8 mouse cellular contexts compared by ENCODE assay signal in the genomic region with DNA sequence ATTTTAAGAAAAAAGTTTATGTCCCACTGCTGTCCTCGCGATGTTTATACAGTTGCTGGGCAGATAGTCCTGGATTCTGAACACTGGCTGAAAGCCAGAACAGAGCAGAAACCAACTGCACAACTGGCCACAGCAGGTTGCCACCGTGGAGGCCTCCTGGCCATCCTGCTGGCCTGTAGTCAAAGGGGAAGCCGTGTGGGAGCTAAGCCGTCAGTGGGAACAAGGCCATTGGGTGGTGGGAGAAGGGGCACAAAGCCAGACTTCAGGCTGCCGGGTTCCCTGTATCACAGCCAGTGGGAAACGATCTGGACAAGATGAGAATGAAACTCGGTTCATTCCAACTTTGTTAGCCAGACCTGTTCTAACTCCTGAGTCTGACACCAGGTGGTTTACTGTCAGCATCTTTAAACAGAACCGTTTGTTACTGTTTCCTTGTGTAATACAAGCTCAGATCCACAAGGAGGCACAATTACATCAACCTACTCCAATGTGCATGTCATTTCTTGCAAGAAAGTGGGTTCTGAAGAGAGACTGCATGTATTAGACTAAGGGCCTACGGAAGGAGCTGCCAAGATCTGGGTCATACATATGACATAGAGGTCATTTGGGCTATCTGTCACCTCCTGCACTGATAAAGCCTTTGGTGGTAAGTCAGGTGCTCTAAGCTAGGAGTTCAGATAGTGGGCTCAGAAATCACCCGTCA. TPM values are rescaled to one million over a fixed set of nuclear protein-coding genes. Genes with fewer than 3 reads are reported as not detected.
DNase-seq lines count a peak whose midpoint lies in the region; ATAC-seq and TF ChIP-seq lines count a peak whose summit lies in the region.

No protein-coding gene starts in this region.

- ATAC-seq in embryonic facial prominence, embryonic 11.5 days (replicated peaks; ENCODE audit: insufficient number of reproducible peaks, low FRiP score, low TSS enrichment, low read depth), result no peak
- peak; percentile 42; the same call in 1 of the 2 replicates for ATAC-seq in lung, embryonic 15.5 days (ENCODE audit: borderline replicate concordance, extremely low read depth, low FRiP score, low TSS enrichment)
- ATAC-seq in forebrain, postnatal 0 days, result peak; percentile 77
- peak; percentile 88 for ATAC-seq in megakaryocyte progenitor cell, adult 5-6 weeks (replicated peaks; ENCODE audit: poor library complexity)

- H3K36me3 ChIP-seq in embryonic facial prominence, embryonic 11.5 days (replicated peaks; ENCODE audit: control insufficient read depth, insufficient read depth, low read depth, low read length), result no peaks in the 10 kb centered on the region
- H3K36me3 ChIP-seq in embryonic facial prominence, embryonic 10.5 days (replicated peaks), result no peaks in the 10 kb centered on the region
- no peaks in the 10 kb centered on the region for H3K36me3 ChIP-seq in lung, embryonic 15.5 days
- no peaks in the 10 kb centered on the region for H3K36me3 ChIP-seq in forebrain, postnatal 0 days (ENCODE audit: insufficient read depth)

- no peaks in the 10 kb centered on the region for H3K9me3 ChIP-seq in embryonic facial prominence, embryonic 11.5 days (replicated peaks; ENCODE audit: control insufficient read depth, low read length)
- H3K9me3 ChIP-seq in embryonic facial prominence, embryonic 10.5 days, result no peaks in the 10 kb centered on the region
- no peaks in the 10 kb centered on the region for H3K9me3 ChIP-seq in lung, embryonic 15.5 days
- H3K9me3 ChIP-seq in forebrain, postnatal 0 days (ENCODE audit: low read length), result no peaks in the 10 kb centered on the region

- no peaks in the 10 kb centered on the region for H3K27me3 ChIP-seq in embryonic facial prominence, embryonic 11.5 days (ENCODE audit: control insufficient read depth, insufficient read depth, low read length)
- H3K27me3 ChIP-seq in embryonic facial prominence, embryonic 10.5 days (replicated peaks; ENCODE audit: low read depth, poor library complexity, severe bottlenecking), result 0 out of 2 replicates have a peak, but pooled peaks cover 3% of the 10 kb centered on the region
- H3K27me3 ChIP-seq in lung, embryonic 15.5 days, result no peaks in the 10 kb centered on the region
- H3K27me3 ChIP-seq in forebrain, postnatal 0 days (ENCODE audit: insufficient read depth, low read length), result no peaks in the 10 kb centered on the region

- DNase-seq in embryonic facial prominence, embryonic 11.5 days (ENCODE audit: low spot score), result peak; percentile 56
- no peak for DNase-seq in embryonic facial prominence, embryonic 10.5 days (ENCODE audit: low spot score)
- no peak for DNase-seq in lung, postnatal 14 days
- peak; percentile 61 for DNase-seq in forebrain, postnatal 0 days
- no peak for DNase-seq in gastrocnemius, postnatal 10 days
- DNase-seq in natural killer cell, adult 2 months (ENCODE audit: low spot score in 2 of 2), result no peak

- no peak overlapping the region for H3K27ac ChIP-seq in embryonic facial prominence, embryonic 11.5 days (replicated peaks; ENCODE audit: low read depth, low read length)
- no peak overlapping the region for H3K27ac ChIP-seq in embryonic facial prominence, embryonic 10.5 days (replicated peaks)
- no peak overlapping the region for H3K27ac ChIP-seq in lung, embryonic 15.5 days
- H3K27ac ChIP-seq in forebrain, postnatal 0 days (ENCODE audit: low read depth, low read length), result no peak overlapping the region

- no peak overlapping the region for H3K4me2 ChIP-seq in embryonic facial prominence, embryonic 11.5 days (ENCODE audit: low read depth, low read length)
- H3K4me2 ChIP-seq in lung, embryonic 15.5 days, result peak overlapping the region; percentile 28
- peak overlapping the region; percentile 20; the same call in 1 of the 2 replicates for H3K4me2 ChIP-seq in forebrain, postnatal 0 days (ENCODE audit: low read depth)

- H3K4me3 ChIP-seq in embryonic facial prominence, embryonic 11.5 days (ENCODE audit: low read depth, low read length), result no peak overlapping the region
- no peak overlapping the region for H3K4me3 ChIP-seq in embryonic facial prominence, embryonic 10.5 days
- no peak overlapping the region for H3K4me3 ChIP-seq in lung, embryonic 15.5 days
- H3K4me3 ChIP-seq in forebrain, postnatal 0 days (ENCODE audit: low read depth, low read length), result no peak overlapping the region

- no peaks in the 10 kb centered on the region for H3K4me1 ChIP-seq in embryonic facial prominence, embryonic 11.5 days (ENCODE audit: control insufficient read depth, insufficient read depth, low read length)
- 0 out of 2 replicates have a peak, but pooled peaks cover 2% of the 10 kb centered on the region for H3K4me1 ChIP-seq in embryonic facial prominence, embryonic 10.5 days
- H3K4me1 ChIP-seq in lung, embryonic 15.5 days, result peaks cover 4% of the 10 kb centered on the region; the same call in 1 of the 2 replicates
- no peaks in the 10 kb centered on the region for H3K4me1 ChIP-seq in forebrain, postnatal 0 days (ENCODE audit: insufficient read depth)

- H3K9ac ChIP-seq in embryonic facial prominence, embryonic 11.5 days (replicated peaks; ENCODE audit: low read length), result no peak overlapping the region
- no peak overlapping the region for H3K9ac ChIP-seq in lung, embryonic 15.5 days
- H3K9ac ChIP-seq in forebrain, postnatal 0 days, result no peak overlapping the region

- WGBS in embryonic facial prominence, embryonic 11.5 days, result 55% methylated on average over 11 of the region's 11 CpGs
- 58% methylated on average over 11 of the region's 11 CpGs for WGBS in embryonic facial prominence, embryonic 10.5 days
- 44% methylated on average over 11 of the region's 11 CpGs for whole genome bisulfite sequencing in lung, embryonic 15.5 days
- 41% methylated on average over 11 of the region's 11 CpGs for WGBS in forebrain, postnatal 0 days

- TF ChIP-seq CTCF in forebrain, postnatal 0 days (IDR thresholded peaks at IDR 0.05; ENCODE audit: low read depth), result peak; percentile 80

RNA-seq across cellular contexts. Expression of a gene that starts 19.7 kb away (rescaled TPM):
- polyA plus RNA-seq in embryonic facial prominence, embryonic 11.5 days (2014; fragmentation: Nextera tagmentation; extraction: Ambion mirVana), result 1.5 and 2.1 TPM in 2 replicates
- polyA plus RNA-seq in embryonic facial prominence, embryonic 10.5 days (2016; fragmentation: Nextera tagmentation; extraction: Ambion mirVana), result 0.87 and 1.3 TPM in 2 replicates
- polyA plus RNA-seq in lung, embryonic 15.5 days (2015; fragmentation: Nextera tagmentation; extraction: Ambion mirVana), result 0.25 and 0.54 TPM in 2 replicates
- 5.8 and 6.9 TPM in 2 replicates for total RNA-seq in forebrain, postnatal 0 days (2014; rRNA removed)
- polyA plus RNA-seq in forebrain, postnatal 0 days (2015; fragmentation: Nextera tagmentation; extraction: Ambion mirVana), result 2.4 and 2.5 TPM in 2 replicates
- 0.56 and 2.7 TPM in 2 replicates for total RNA-seq in megakaryocyte progenitor cell, adult 5-6 weeks (2015)
- 0.42 and 1.1 TPM in 2 replicates for total RNA-seq in megakaryocyte progenitor cell, adult 5-6 weeks (2017)
- under 1 TPM in 1 of 2 experiments, not detected in 1; 0.16 TPM for total RNA-seq in gastrocnemius, postnatal 10 days (2021)

RNA-seq across cellular contexts. Expression of a gene that starts 52.5 kb away (rescaled TPM):
- 79.0 and 110 TPM in 2 replicates for polyA plus RNA-seq in embryonic facial prominence, embryonic 11.5 days (2014; fragmentation: Nextera tagmentation; extraction: Ambion mirVana)
- 77.7 and 80.8 TPM in 2 replicates for polyA plus RNA-seq in embryonic facial prominence, embryonic 10.5 days (2016; fragmentation: Nextera tagmentation; extraction: Ambion mirVana)
- polyA plus RNA-seq in lung, embryonic 15.5 days (2015; fragmentation: Nextera tagmentation; extraction: Ambion mirVana), result 10.5 and 16.5 TPM in 2 replicates
- 1,286 and 1,411 TPM in 2 replicates for total RNA-seq in forebrain, postnatal 0 days (2014; rRNA removed)
- 2,997 and 3,605 TPM in 2 replicates for polyA plus RNA-seq in forebrain, postnatal 0 days (2015; fragmentation: Nextera tagmentation; extraction: Ambion mirVana)
- total RNA-seq in megakaryocyte progenitor cell, adult 5-6 weeks (2015), result 0.02 TPM in 1 of 2 replicates, not detected in the other
- total RNA-seq in megakaryocyte progenitor cell, adult 5-6 weeks (2017), result 0.07 TPM in 1 of 2 replicates, not detected in the other
- 1 to 10 TPM; 6.0 to 7.1 TPM for total RNA-seq in gastrocnemius, postnatal 10 days (2021)

Comparison
In these comparisons a context has a peak if more than half of its experiments do, and no peak if none do; other contexts are left out.
1. DNase-seq: peak in embryonic facial prominence, embryonic 11.5 days (single experiment) and forebrain, postnatal 0 days (single experiment); none in embryonic facial prominence, embryonic 10.5 days (single experiment), lung, postnatal 14 days (single experiment), gastrocnemius, postnatal 10 days (single experiment) and natural killer cell, adult 2 months (0 of 2).
2. RNA of a gene that starts 52.5 kb away (polyA plus RNA-seq): 2,997 to 3,605 TPM in forebrain, postnatal 0 days; 77.7 to 80.8 TPM in embryonic facial prominence, embryonic 10.5 days, 79.0 to 110 TPM in embryonic facial prominence, embryonic 11.5 days and 10.5 to 16.5 TPM in lung, embryonic 15.5 days; every median in the first group is over 10 times any median in the second.